Mouse (Mus musculus) layer of hippocampus, adult 18-20 months (tissue): ENCODE results near the gene Trim37. TPM values are rescaled to one million over a fixed set of nuclear protein-coding genes. Genes with fewer than 3 reads are reported as not detected.
"Not testable (repeated sequence)": the region's sequence is repeated elsewhere in the genome, so short reads cannot be mapped to it uniquely, and the experiment has no call there.

Experiments
- DNase-seq, 2 experiments: peaks; one replicate each; pipeline ENCODE4 v3.0.0; 2022; ENCODE audit warnings: low spot score in 2 of 2
- total RNA-seq, 2 experiments: library from RNA; stranded (reverse); gene quantifications; 2 replicates each; pipeline ENCODE4 v1.2.3; 2021

The Trim37 gene
- total RNA-seq, 2 experiments from 2014 or later = 174 to 185 TPM

DNA sequence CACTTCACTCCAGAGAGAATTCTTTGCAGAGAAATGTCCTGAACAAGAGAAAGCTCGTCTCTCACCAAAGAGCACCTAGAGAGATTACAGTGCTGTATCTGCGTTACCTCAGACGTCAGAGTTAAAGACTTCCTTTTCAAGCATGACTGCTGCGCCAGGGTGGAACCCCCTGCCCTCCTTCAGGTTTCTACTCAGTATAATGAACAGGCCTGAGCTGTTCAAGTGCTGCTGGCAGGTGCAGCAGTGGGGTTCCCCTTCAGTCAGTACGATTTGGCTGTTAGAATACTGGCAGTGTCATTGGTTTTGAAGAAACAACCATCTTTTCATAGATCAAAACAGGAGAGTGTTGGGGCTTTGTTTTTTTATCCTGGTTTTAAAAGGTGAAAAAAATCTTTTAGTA, 100.2 kb downstream of the Trim37 start:
- DNase-seq = no peak

GRCm38 (mm10) chr11:87233377-87233776, 106.5 kb downstream of the Trim37 start:
- no peak for DNase-seq

- no peak for DNase-seq
These were observed 108.0 kb downstream of the Trim37 start for GRCm38 (mm10) chr11:87234743-87235485.

DNA sequence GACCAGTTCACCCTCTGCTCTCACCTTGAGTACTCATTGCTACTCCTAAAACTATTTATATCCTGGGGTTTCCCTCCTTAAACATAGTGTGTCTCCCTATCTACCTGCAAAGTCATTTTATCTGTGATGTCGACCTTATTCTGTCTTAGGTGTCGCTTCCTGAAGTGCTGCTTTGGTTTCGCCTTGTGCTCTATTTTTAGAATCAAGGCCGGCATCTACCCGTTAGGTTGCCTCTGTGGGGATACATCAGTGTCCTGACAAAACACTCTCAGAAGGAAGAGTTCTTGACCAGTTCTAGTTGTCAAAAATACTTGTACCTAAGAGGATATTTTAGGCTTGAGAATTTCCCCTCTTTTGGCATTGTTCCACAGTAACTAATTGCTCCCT, 108.6 kb downstream of the Trim37 start:
- DNase-seq = no peak

DNA sequence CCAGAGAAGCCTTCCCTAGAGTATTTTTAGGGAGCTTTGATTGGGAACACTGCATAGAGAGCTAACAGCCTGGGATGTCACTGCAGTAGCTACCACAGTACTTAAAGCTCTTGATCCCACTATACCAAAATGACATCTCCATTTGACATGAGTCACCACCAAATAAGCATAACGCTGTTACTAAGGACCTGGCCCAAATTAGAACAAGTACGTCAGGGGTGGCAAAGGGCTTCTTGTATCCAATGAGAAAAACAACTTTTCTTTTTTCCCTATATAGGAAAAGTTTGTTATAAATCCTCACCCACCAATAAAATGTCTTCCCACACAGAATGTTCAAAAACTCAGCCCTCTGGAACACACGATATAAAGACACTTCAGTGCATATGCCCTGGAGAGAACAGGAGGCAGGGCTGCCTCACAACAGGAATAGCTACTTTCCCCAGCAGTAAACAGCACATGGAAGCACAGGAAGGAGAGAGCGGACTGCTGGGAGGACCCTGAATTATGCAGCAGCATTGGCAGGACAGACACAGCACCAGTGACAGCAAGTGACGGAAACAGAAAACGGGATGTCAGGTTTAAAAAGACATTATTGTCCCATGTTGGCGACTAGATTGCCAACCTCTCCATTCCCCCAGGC, 112.1 kb downstream of the Trim37 start:
- peak in 1 of 2 experiments; percentile 68 for DNase-seq

DNA sequence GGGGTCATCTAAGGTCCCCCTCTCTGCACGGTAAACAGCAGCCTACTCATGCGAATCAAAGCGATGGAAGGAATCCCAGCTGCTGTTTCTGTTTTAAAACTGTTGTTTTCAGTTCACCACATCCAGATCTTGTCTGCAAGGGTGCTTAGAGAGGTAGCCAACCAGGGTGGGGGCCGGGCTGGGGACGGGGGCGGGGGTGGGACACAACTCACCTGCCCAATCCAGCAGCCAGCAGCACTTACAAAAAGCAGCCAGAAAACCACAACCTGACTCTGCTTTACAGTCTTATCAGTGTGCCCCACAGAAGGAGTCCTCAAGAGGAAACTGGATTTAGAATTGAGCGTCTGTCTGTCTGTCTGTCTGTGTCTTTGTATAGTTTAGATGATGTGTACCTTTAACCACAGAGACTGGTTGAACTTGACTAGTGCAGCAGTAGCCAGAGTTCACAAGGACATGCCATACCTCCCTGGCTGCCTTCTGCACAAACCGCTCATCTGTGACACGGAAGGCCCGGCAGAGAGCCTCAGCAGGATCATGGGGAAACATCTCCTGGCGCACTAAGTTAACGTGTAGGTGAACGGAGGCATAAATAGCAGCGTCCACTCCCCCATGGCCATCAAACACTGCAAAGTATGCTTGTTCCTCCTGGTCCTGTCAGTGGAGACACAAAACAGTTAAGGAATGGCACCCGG, 113.4 kb downstream of the Trim37 start:
- DNase-seq = no peak

- DNase-seq = peak in 1 of 2 experiments; percentile 79
These were observed 113.9 kb downstream of the Trim37 start for GRCm38 (mm10) chr11:87240833-87241215.

GRCm38 (mm10) chr11:87241256-87241655, 114.4 kb downstream of the Trim37 start:
- no peak for DNase-seq

DNA sequence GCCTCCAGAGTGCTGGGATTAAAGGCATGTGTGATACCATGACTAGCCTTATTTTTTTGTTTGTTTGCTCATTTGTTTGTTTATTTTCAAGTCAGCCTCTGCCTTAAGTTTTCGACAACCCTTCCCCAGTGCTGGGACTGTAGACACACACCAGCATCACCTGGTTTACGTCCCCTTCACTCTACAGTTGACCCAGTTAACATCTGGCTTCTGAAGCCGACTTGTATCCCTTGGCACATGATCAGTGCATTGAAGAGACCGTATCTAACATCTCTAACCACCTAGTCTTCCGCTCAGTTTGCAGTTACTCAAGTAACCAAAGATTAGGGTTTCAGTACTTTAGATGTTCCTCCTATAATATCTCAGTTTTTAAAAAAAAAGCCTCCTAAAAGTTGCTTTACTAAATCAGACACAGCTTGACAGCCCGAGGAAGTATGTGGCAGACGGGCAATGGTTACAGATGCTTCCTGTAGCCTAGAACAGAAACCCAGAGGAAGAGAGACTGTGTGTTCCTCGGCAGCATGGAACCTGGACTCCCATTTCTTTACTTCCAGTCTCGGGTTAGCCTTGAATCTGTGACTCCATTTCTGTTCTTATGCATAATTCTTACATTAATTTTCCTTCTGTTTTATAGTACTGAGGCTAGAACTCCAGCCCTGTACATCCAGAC, 118.4 kb downstream of the Trim37 start:
- DNase-seq = peak in 1 of 2 experiments; percentile 68

DNA sequence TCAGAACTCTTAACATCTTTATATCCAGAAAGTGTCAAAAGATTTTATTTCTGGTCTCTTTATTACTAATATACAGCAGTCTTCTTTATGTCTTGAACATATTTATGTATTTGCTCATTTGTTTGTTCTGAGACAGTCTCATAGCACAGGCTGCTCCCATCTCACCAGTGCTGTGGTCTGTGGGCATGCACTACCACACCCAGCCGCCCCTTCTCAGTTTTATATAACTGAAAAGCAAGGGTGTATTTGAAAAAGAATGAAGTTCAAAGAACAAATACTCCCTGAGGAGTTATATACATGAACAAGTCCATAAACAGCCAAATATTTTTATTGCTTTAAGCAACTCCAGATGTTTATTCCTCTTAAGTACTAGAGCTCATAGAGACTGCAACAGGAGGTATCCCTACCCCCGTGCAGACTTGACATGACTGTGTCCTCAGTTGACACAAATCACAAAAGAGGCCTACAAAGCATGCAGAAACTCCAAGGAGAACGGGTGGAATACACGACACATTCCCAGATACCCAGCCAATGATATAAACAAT, 119.3 kb downstream of the Trim37 start:
- no peak for DNase-seq

- DNase-seq = no peak
These were observed 120.0 kb downstream of the Trim37 start for GRCm38 (mm10) chr11:87246724-87247493.

- no peak for DNase-seq
These were observed 120.6 kb downstream of the Trim37 start for GRCm38 (mm10) chr11:87247494-87247866.

DNA sequence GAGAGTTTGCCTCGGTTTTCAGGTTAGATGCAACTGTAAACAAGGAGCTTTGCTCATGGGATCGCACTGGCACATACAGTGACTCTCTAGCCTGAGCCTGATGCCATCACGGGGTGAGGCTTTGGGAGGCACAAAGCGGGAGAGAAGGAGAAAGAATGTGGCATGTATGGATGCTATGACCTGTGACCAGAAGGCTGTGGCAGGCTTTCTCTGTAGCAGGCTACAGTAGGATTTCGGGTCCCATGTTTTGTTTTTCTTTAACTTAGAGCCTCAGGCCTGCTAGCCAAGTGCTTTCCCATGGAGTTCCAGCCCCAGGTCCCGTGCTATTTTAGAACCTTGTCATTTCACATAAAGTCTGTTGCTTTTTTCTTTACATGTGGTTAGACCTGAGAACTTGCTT, 123.3 kb downstream of the Trim37 start:
- no peak for DNase-seq

- DNase-seq = no peak
These were observed 126.4 kb downstream of the Trim37 start for GRCm38 (mm10) chr11:87253294-87253693.

DNA sequence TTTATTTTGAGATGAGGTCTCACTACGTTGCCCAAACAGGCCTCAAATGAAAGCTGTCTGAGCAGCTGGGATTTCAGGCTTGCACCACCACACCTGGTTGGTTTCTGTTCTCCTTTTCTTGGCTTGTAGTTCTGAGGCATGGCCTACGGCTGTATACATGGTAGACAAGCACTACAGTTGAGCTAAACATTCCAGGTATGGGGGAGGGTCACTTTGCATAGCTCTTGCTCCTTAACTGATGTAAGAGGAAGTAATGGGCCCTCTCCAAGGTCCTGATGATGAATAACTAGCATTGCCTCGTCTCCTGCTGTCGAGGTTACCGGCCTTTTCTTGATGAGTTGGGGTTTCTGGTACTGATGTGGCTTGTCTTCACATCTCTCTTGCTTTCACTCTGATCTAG, 127.3 kb downstream of the Trim37 start:
- no peak for DNase-seq

GRCm38 (mm10) chr11:87257282-87257681, 130.4 kb downstream of the Trim37 start:
- DNase-seq = no peak

DNA sequence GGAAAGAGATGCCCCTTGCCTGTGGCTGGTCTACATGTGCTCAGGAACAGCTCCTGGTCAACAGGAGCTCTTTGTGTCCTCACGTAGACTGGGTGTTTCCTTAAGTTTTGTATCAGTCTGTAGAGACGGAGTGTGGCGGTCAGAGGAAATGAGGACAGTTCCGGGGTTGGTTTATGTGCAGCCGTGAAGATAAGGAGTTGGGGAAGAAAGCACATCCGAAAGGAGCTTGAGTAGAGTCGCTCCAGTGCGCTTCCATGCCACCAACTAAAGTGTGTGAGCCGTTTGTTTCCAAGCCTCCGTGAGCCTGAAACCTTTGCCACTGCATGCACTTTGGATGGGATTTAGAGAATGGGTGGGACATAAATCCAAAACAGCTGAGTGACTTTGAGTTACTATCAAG, 132.9 kb downstream of the Trim37 start:
- DNase-seq = no peak

DNA sequence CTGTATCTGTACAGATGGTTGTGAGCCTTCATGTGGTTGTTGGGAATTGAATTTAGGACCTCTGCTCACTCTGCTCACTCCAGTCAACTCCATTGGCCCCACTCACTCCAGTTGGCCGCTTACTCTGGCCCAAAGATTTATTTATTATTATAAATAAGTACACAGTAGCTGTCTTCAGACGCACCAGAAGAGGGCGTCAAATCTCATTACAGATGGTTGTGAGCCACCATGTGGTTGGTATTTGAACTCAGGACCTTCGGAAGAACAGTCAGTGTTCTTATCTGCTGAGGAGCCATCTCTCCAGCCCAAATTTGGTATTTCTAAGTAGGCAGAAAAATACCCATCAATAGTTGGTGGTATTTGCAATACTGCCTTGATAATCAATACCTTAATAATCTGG, 134.8 kb downstream of the Trim37 start:
- DNase-seq = not testable (repeated sequence)

DNA sequence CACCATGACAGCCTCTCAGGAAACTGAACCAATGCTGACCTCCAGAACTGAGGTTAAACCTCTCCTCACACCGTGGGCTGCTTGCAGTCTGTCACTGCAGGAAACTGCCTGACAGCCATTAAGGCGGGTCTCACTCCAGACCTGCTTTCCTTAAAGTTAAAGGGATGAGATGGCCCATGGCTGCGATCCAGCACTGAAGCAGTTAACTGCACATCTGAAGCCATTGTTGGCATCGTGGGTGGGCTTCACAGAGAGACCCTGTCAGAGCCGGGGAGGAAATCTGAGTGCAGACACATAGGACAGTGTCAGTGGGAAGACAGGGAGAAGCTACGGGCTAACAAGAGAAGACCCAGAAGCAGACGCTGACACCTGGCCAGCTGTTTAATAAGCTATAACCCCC, 137.1 kb downstream of the Trim37 start:
- no peak for DNase-seq

DNA sequence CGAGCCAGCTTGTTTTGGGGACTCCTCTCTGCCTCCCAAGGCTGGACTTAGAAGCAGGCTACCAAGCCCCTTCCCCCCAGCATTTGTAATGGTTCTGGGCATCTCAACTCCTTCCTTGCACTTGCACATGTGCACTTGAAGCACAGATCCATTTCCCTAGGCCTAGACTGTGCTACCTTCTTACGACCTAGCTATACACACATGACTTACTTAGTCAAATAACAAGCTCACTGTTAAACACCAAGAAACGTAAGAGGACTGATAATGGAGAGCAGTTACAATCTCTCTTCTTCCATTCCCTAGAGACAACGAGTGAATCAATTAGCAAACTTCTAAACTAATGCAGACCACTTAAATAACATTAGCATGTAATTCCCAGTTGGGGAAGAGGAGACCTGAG, 139.4 kb downstream of the Trim37 start:
- DNase-seq = no peak

- no peak for DNase-seq
These were observed 141.9 kb downstream of the Trim37 start for GRCm38 (mm10) chr11:87268803-87269202.
